Mouse (Mus musculus) CH12.LX (cell line): Measurements from ENCODE around the gene Prkg1. TPM values are rescaled to one million over a fixed set of nuclear protein-coding genes. Genes with fewer than 3 reads are reported as not detected.

Experiments
- DNase-seq: peaks from one replicate; pipeline ENCODE4 v3.0.0-alpha.2; 2013; ENCODE audit errors: extremely low read depth
- H3K27ac ChIP-seq: 2 replicates; pipeline ENCODE4 v1.5.1; 2012; ENCODE audit warnings: low read depth, mild to moderate bottlenecking, control low read depth, moderate library complexity; ENCODE audit not compliant: insufficient read depth
- H3K27me3 ChIP-seq: replicated peaks from 2 replicates; pipeline ENCODE3; 2012; ENCODE audit warnings: inconsistent platforms
- H3K36me3 ChIP-seq, 2 experiments: replicated peaks in 1 of 2; 2 replicates each; pipeline versions ENCODE3 to v1.6.1; 2012; ENCODE audit warnings: inconsistent platforms in 1 of 2, low read length in 1 of 2, mild to moderate bottlenecking in 1 of 2, mixed read lengths in 1 of 2, moderate library complexity in 1 of 2; ENCODE audit not compliant: control insufficient read depth in 1 of 2, insufficient read depth in 1 of 2
- H3K4me1 ChIP-seq, 2 experiments: 2 replicates each; pipeline ENCODE4 v1.6.1; 2012; ENCODE audit warnings: inconsistent platforms in 1 of 2, moderate library complexity in 1 of 2; ENCODE audit not compliant: insufficient read depth in 2 of 2, control insufficient read depth in 1 of 2
- H3K4me2 ChIP-seq: 2 replicates; pipeline ENCODE4 v1.6.1; 2012; ENCODE audit warnings: low read depth, mild to moderate bottlenecking, control low read depth; ENCODE audit not compliant: poor library complexity, insufficient read depth, severe bottlenecking
- H3K4me3 ChIP-seq, 3 experiments: fragments of 150-350 bp in 1 of 3; sonication (generic) in 1 of 3; replicated peaks in 1 of 3; 2 replicates each; pipeline versions ENCODE3 to v1.5.1; 2011 to 2012; ENCODE audit warnings: low read depth in 2 of 3, low read length in 2 of 3, mild to moderate bottlenecking in 2 of 3, moderate library complexity in 2 of 3, control low read depth in 1 of 3, improper control_type of control experiment in 1 of 3, inconsistent platforms in 1 of 3, mixed read lengths in 1 of 3; ENCODE audit not compliant: poor library complexity in 1 of 3
- H3K79me2 ChIP-seq: replicated peaks from 2 replicates; pipeline ENCODE4 v1.6.1; 2012; ENCODE audit warnings: mild to moderate bottlenecking, moderate library complexity; ENCODE audit not compliant: control insufficient read depth, poor library complexity, insufficient read depth, severe bottlenecking; ENCODE audit errors: extremely low read depth
- H3K9ac ChIP-seq: 2 replicates; pipeline ENCODE4 v1.6.1; 2012; ENCODE audit warnings: low read depth, mild to moderate bottlenecking, control low read depth, moderate library complexity; ENCODE audit not compliant: insufficient read depth
- H3K9me3 ChIP-seq: replicated peaks from 2 replicates; pipeline ENCODE3; 2012; ENCODE audit warnings: low read length, inconsistent platforms, mixed read lengths
- BHLHE40 ChIP-seq: IDR thresholded peaks from 2 replicates; pipeline ENCODE4 v1.6.1; 2011; ENCODE audit warnings: mild to moderate bottlenecking, low read depth, low read length, improper control_type of control experiment
- CHD1 ChIP-seq: IDR thresholded peaks from 2 replicates; pipeline ENCODE4 v1.6.1; 2012; ENCODE audit warnings: low read depth, low read length, improper control_type of control experiment, inconsistent platforms
- CHD2 ChIP-seq: IDR thresholded peaks from 2 replicates; pipeline ENCODE4 v1.6.1; 2011; ENCODE audit warnings: low read length, improper control_type of control experiment
- CTCF ChIP-seq, 2 experiments: IDR thresholded peaks in 1 of 2; conservative IDR thresholded peaks in 1 of 2; 2 replicates each; pipeline ENCODE4 v1.5.1; 2011 to 2012; ENCODE audit warnings: low read depth in 2 of 2, low read length in 2 of 2, improper control_type of control experiment in 1 of 2, inconsistent platforms in 1 of 2, mild to moderate bottlenecking in 1 of 2, moderate library complexity in 1 of 2
- ELF1 ChIP-seq: IDR thresholded peaks from 2 replicates; pipeline ENCODE4 v1.6.1; 2014; ENCODE audit warnings: low read depth, mild to moderate bottlenecking, inconsistent platforms, low read length, improper control_type of control experiment
- EP300 ChIP-seq: IDR thresholded peaks from 2 replicates; pipeline ENCODE4 v1.6.1; 2011; ENCODE audit warnings: low read length, improper control_type of control experiment
- ETS1 ChIP-seq: conservative IDR thresholded peaks from 2 replicates; pipeline ENCODE4 v1.6.1; 2012; ENCODE audit warnings: low read depth, mild to moderate bottlenecking, inconsistent platforms, low read length, improper control_type of control experiment, moderate library complexity
- JUN ChIP-seq: IDR thresholded peaks from 2 replicates; pipeline ENCODE4 v1.6.1; 2011; ENCODE audit warnings: low read depth, mild to moderate bottlenecking, low read length, improper control_type of control experiment, moderate library complexity; ENCODE audit not compliant: insufficient read depth
- KAT2A ChIP-seq: IDR thresholded peaks from 2 replicates; pipeline ENCODE4 v1.6.1; 2012; ENCODE audit warnings: low read length, improper control_type of control experiment, inconsistent platforms; ENCODE audit not compliant: insufficient replicate concordance
- MAFK ChIP-seq: IDR thresholded peaks from 2 replicates; pipeline ENCODE4 v1.6.1; 2011; ENCODE audit warnings: low read length, improper control_type of control experiment; ENCODE audit not compliant: insufficient replicate concordance
- MAX ChIP-seq: IDR thresholded peaks from 2 replicates; pipeline ENCODE4 v1.6.1; 2011; ENCODE audit warnings: low read length, improper control_type of control experiment
- MAZ ChIP-seq: IDR thresholded peaks from 2 replicates; pipeline ENCODE4 v1.6.1; 2012; ENCODE audit warnings: low read depth, mild to moderate bottlenecking, inconsistent platforms, low read length, improper control_type of control experiment, moderate library complexity
- MXI1 ChIP-seq: IDR thresholded peaks from 2 replicates; pipeline ENCODE4 v1.6.1; 2011; ENCODE audit warnings: mild to moderate bottlenecking, low read depth, low read length, improper control_type of control experiment
- MYC ChIP-seq: IDR thresholded peaks from 2 replicates; pipeline ENCODE4 v1.6.1; 2011; ENCODE audit warnings: low read depth, mild to moderate bottlenecking, improper control_type of control experiment, low read length
- NELFE ChIP-seq: IDR thresholded peaks from 2 replicates; pipeline ENCODE4 v1.6.1; 2011; ENCODE audit warnings: low read depth, low read length, improper control_type of control experiment
- POLR2A ChIP-seq: IDR thresholded peaks from 2 replicates; pipeline ENCODE4 v1.6.1; 2011; ENCODE audit warnings: low read depth, mild to moderate bottlenecking, improper control_type of control experiment, low read length
- POLR2AphosphoS2 ChIP-seq: IDR thresholded peaks from 2 replicates; pipeline ENCODE4 v1.6.1; 2011; ENCODE audit warnings: low read depth, low read length, improper control_type of control experiment
- RAD21 ChIP-seq: IDR thresholded peaks from 2 replicates; pipeline ENCODE4 v1.6.1; 2011; ENCODE audit warnings: low read depth, mild to moderate bottlenecking, low read length, improper control_type of control experiment, moderate library complexity
- RCOR1 ChIP-seq: conservative IDR thresholded peaks from 2 replicates; pipeline ENCODE4 v1.6.1; 2012; ENCODE audit warnings: low read depth, mild to moderate bottlenecking, inconsistent platforms, low read length, improper control_type of control experiment
- SIN3A ChIP-seq: IDR thresholded peaks from 2 replicates; pipeline ENCODE4 v1.6.1; 2012; ENCODE audit warnings: low read length, improper control_type of control experiment, inconsistent platforms
- SMC3 ChIP-seq: IDR thresholded peaks from 2 replicates; pipeline ENCODE4 v1.6.1; 2011; ENCODE audit warnings: low read depth, low read length, improper control_type of control experiment
- TBP ChIP-seq: conservative IDR thresholded peaks from 2 replicates; pipeline ENCODE4 v1.6.1; 2011; ENCODE audit warnings: low read depth, low read length, improper control_type of control experiment
- TCF12 ChIP-seq: IDR thresholded peaks from 2 replicates; pipeline ENCODE4 v1.6.1; 2014; ENCODE audit warnings: low read depth, mild to moderate bottlenecking, inconsistent platforms, low read length, improper control_type of control experiment
- UBTF ChIP-seq: IDR thresholded peaks from 2 replicates; pipeline ENCODE4 v1.6.1; 2012; ENCODE audit warnings: low read depth, mild to moderate bottlenecking, inconsistent platforms, low read length, improper control_type of control experiment, moderate library complexity
- USF1 ChIP-seq: IDR thresholded peaks from 2 replicates; pipeline ENCODE4 v1.6.1; 2014; ENCODE audit warnings: low read depth, mild to moderate bottlenecking, inconsistent platforms, low read length, improper control_type of control experiment
- ZMIZ1 ChIP-seq: IDR thresholded peaks from 2 replicates; pipeline ENCODE4 v1.6.1; 2012; ENCODE audit warnings: low read depth, mild to moderate bottlenecking, inconsistent platforms, low read length, improper control_type of control experiment
- ZNF384 ChIP-seq: IDR thresholded peaks from 2 replicates; pipeline ENCODE4 v1.6.1; 2012; ENCODE audit warnings: low read depth, low read length, improper control_type of control experiment, inconsistent platforms
- dilution Hi-C: fragments of 300-500 bp; cut with MboI; formaldehyde crosslinking; loops from 2 replicates; pipeline ENCODE4 v1.14.3; 2020; ENCODE audit warnings: low sequenced_read_pairs; ENCODE audit not compliant: extremely low pct_unique_long_range_greater_than_20kb, extremely low pct_ligation_motif_present
- in situ Hi-C: fragments of 300-500 bp; cut with MboI; formaldehyde crosslinking; loops from 3 replicates; pipeline ENCODE4 v1.14.3; 2019; ENCODE audit warnings: low sequenced_read_pairs, low pct_ligation_motif_present, low pct_unique_long_range_greater_than_20kb, mixed read lengths
- polyA plus RNA-seq: library from polyadenylated mRNA; unstranded; fragments of >175 nt; gene quantifications from 2 replicates; pipeline ENCODE4 v1.2.1, GENCODE M21; 2012; ENCODE audit warnings: low read depth; ENCODE audit not compliant: insufficient read length
- total RNA-seq, 2 experiments: library from RNA; depleted of rRNA; stranded (reverse); fragments of 300-350 nt in 1 of 2; fragments of >200 nt in 1 of 2; gene quantifications; 2 replicates each; pipeline ENCODE4 v1.2.3; 2012 to 2014

Gene Prkg1
- total and polyA plus RNA-seq, 3 experiments: not detected

DNA sequence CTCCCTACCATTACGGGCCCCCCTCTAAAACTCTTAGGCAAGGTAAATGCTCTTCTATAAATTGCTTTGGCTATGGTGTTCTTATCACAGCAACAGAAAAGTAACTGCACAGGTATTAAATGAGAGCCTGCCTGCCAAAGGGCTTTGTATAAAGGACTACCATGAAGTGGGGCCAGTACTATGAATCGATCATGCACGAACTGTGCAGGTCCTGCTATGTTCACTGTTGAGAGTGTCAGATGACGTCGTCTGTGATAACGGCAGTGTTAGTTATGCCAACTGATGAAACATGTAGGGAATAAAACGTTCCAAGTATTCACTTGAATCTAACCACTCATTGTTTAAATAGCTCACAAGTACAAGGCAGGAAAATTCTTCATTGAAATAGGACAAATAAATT, 40.6 kb upstream of the Prkg1 start:
- H3K4me1 ChIP-seq: no peaks in the 10 kb centered on the region
- H3K79me2 ChIP-seq: no peaks in the 10 kb centered on the region
- peaks cover 4% of the 10 kb centered on the region for H3K9me3 ChIP-seq
- no peak overlapping the region for H3K27ac ChIP-seq
- H3K9ac ChIP-seq: no peak overlapping the region
- dilution Hi-C loops: no loop called here
- DNase-seq: no peak
- H3K27me3 ChIP-seq: no peaks in the 10 kb centered on the region
- H3K4me2 ChIP-seq: no peak overlapping the region
- no peak overlapping the region for H3K4me3 ChIP-seq
- TF ChIP-seq BHLHE40 (no peak), ETS1 (no peak), EP300 (no peak), TBP (no peak), CTCF (conservative IDR thresholded peaks at IDR 0.05 in 1 of 2, IDR thresholded peaks at IDR 0.05 in 1 of 2; ENCODE audit: low read depth in 2 of 2, low read length in 2 of 2) (no peak), TCF12 (no peak), KAT2A (no peak), MAFK (no peak), RCOR1 (no peak), CHD1 (no peak), MYC (no peak), ZMIZ1 (no peak), CHD2 (no peak), MXI1 (no peak), MAX (no peak), USF1 (no peak), POLR2A (no peak), RAD21 (no peak), NELFE (no peak)
- no peaks in the 10 kb centered on the region for H3K36me3 ChIP-seq
- in situ Hi-C loops: no loop called here

DNA sequence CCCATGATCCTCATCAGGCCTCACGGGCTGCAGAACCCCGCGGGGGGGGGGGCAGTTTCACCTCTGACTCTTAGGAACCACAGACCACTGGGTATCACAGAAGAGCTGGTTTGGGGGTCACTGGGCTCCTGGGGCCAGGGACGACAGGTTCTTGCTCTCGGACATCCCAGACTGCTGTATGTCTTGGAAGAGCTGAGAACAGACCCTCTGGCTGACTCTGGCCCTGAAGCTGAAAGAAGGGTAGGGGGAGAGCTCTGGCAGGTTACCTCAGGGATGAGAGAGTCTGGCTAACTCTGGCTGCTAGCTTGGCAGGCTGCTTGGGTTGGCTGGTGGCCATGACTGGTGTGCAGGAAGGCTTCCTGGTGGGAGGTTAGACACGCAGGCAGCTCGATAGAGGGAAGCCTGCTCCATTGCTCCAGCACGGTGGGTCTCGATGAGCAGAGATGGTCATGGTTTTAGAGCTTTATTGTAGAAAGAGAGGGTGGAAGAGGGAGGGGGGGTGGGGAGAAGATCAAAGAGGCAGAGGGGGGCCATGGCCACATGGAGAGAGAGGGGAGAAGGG, 30.7 kb upstream of the Prkg1 start:
- Histone ChIP-seq H3K4me3 (no peak overlapping the region), H3K79me2 (no peaks in the 10 kb centered on the region), H3K4me1 (peaks cover 0 to 2% of the 10 kb centered on the region in 2 experiments; a peak in 1 of 4 replicates), H3K27ac (no peak overlapping the region), H3K9me3 (no peaks in the 10 kb centered on the region), H3K36me3 (no peaks in the 10 kb centered on the region), H3K4me2 (no peak overlapping the region), H3K27me3 (no peaks in the 10 kb centered on the region), H3K9ac (no peak overlapping the region)
- dilution Hi-C loops: no loop called here
- DNase-seq: no peak
- in situ Hi-C loops: no loop called here
- TF ChIP-seq ELF1: no peak
- TF ChIP-seq UBTF: no peak
- no peak for TF ChIP-seq CTCF (conservative IDR thresholded peaks at IDR 0.05 in 1 of 2, IDR thresholded peaks at IDR 0.05 in 1 of 2; ENCODE audit: low read depth in 2 of 2, low read length in 2 of 2)
- TF ChIP-seq ZMIZ1: no peak
- no peak for TF ChIP-seq TBP
- no peak for TF ChIP-seq ZNF384
- no peak for TF ChIP-seq BHLHE40
- no peak for TF ChIP-seq MAZ
- no peak for TF ChIP-seq USF1
- no peak for TF ChIP-seq SMC3
- TF ChIP-seq KAT2A: no peak
- no peak for TF ChIP-seq RCOR1
- TF ChIP-seq RAD21: no peak
- TF ChIP-seq SIN3A: no peak
- no peak for TF ChIP-seq JUN
- TF ChIP-seq CHD2: no peak
- no peak for TF ChIP-seq POLR2AphosphoS2
- TF ChIP-seq, all 38 proteins: peak for 0
